Mouse (Mus musculus): ENCODE measurements around the gene Wdfy2.

- TF ChIP-seq POLR2A (IDR thresholded peaks at IDR 0.05; ENCODE audit: extremely low read depth, insufficient read depth, low read length) = no peak
- TF ChIP-seq CTCF (IDR thresholded peaks at IDR 0.05; ENCODE audit: extremely low read depth, insufficient read depth, low read length) = no peak
These were observed 20.4 kb downstream of the Wdfy2 start for GRCm38 (mm10) chr14:62857879-62858278.

Data from cortical plate, adult 2 months (tissue).